Mouse (Mus musculus): ENCODE results near the gene Pole2. TPM values are rescaled to one million over a fixed set of nuclear protein-coding genes. Genes with fewer than 3 reads are reported as not detected.
"Not testable (repeated sequence)": the region's sequence is repeated elsewhere in the genome, so short reads cannot be mapped to it uniquely, and the experiment has no call there.

Gene Pole2
- polyA plus RNA-seq, 1 experiment from 2014 or later: 28.8 TPM

GRCm38 (mm10) chr12:69164904-69165303, 63.1 kb downstream of the Pole2 start:
- DNase-seq (ENCODE audit: low spot score): no peak
- no peak overlapping the region for H3K4me3 ChIP-seq
- no peak overlapping the region for H3K27ac ChIP-seq (replicated peaks)
- no peaks in the 10 kb centered on the region for H3K27me3 ChIP-seq (replicated peaks; ENCODE audit: low read depth, poor library complexity, severe bottlenecking)
- 60% methylated on average over 3 of the region's 3 CpGs for WGBS
- H3K9me3 ChIP-seq: no peaks in the 10 kb centered on the region
- H3K4me1 ChIP-seq: peaks cover 12% of the 10 kb centered on the region
- H3K36me3 ChIP-seq (replicated peaks): no peaks in the 10 kb centered on the region

- not testable (repeated sequence) for DNase-seq (ENCODE audit: low spot score); H3K27me3 ChIP-seq (replicated peaks; ENCODE audit: low read depth, poor library complexity, severe bottlenecking); H3K9me3 ChIP-seq; H3K27ac ChIP-seq (replicated peaks); H3K4me1 ChIP-seq; H3K4me3 ChIP-seq; H3K36me3 ChIP-seq (replicated peaks)
- 87% methylated on average over 4 of the region's 4 CpGs for WGBS
Measured at GRCm38 (mm10) chr12:69163586-69163985, 64.4 kb downstream of the Pole2 start.

- H3K4me3 ChIP-seq; DNase-seq (ENCODE audit: low spot score); H3K27ac ChIP-seq (replicated peaks); H3K4me1 ChIP-seq; H3K27me3 ChIP-seq (replicated peaks; ENCODE audit: low read depth, poor library complexity, severe bottlenecking); H3K9me3 ChIP-seq: not testable (repeated sequence)
- 78% methylated on average over 2 of the region's 2 CpGs for WGBS
- peaks cover 23% of the 10 kb centered on the region for H3K36me3 ChIP-seq (replicated peaks)
Measured at GRCm38 (mm10) chr12:69160677-69161076, 67.3 kb downstream of the Pole2 start.

GRCm38 (mm10) chr12:69159578-69159940, 68.4 kb downstream of the Pole2 start:
- 7% methylated on average over 9 of the region's 9 CpGs for WGBS
- peak overlapping the region; percentile 77 for H3K4me3 ChIP-seq

GRCm38 (mm10) chr12:69158765-69159577, 69.0 kb downstream of the Pole2 start, which contains the start of gene Rps29:
TSS of gene Rps29 (minus strand) at chr12:69159186.
- not testable (repeated sequence) for H3K27me3 ChIP-seq (replicated peaks; ENCODE audit: low read depth, poor library complexity, severe bottlenecking); H3K9me3 ChIP-seq; H3K4me1 ChIP-seq
- H3K36me3 ChIP-seq (replicated peaks): peaks cover 30% of the 10 kb centered on the region
- peak; percentile 98 for DNase-seq (ENCODE audit: low spot score)
- H3K4me3 ChIP-seq: peak within 1 kb of the TSS; percentile 77
- under 1% methylated on average over 63 of the region's 68 CpGs for WGBS
- peak within 1 kb of the TSS; percentile 95 for H3K27ac ChIP-seq (replicated peaks)

More at GRCm38 (mm10) chr12:69159578-69159940, 68.4 kb downstream of the Pole2 start:
- H3K36me3 ChIP-seq (replicated peaks): peaks cover 30% of the 10 kb centered on the region
- 0 out of 2 replicates have a peak, but pooled peaks cover 5% of the 10 kb centered on the region for H3K4me1 ChIP-seq
- H3K27ac ChIP-seq (replicated peaks): no peak overlapping the region
- no peaks in the 10 kb centered on the region for H3K27me3 ChIP-seq (replicated peaks; ENCODE audit: low read depth, poor library complexity, severe bottlenecking)
- DNase-seq (ENCODE audit: low spot score): peak; percentile 25
- no peaks in the 10 kb centered on the region for H3K9me3 ChIP-seq

GRCm38 (mm10) chr12:69158366-69158764, 69.6 kb downstream of the Pole2 start:
- Histone ChIP-seq H3K27ac (replicated peaks) (peak overlapping the region; percentile 95), H3K4me3 (peak overlapping the region; percentile 77), H3K9me3 (no peaks in the 10 kb centered on the region), H3K4me1 (0 out of 2 replicates have a peak, but pooled peaks cover 5% of the 10 kb centered on the region), H3K36me3 (replicated peaks) (peaks cover 30% of the 10 kb centered on the region), H3K27me3 (replicated peaks; ENCODE audit: low read depth, poor library complexity, severe bottlenecking) (no peaks in the 10 kb centered on the region)
- no peak for DNase-seq (ENCODE audit: low spot score)
- WGBS: 1% methylated on average over 19 of the region's 19 CpGs

- Histone ChIP-seq H3K4me3 (peak overlapping the region; percentile 77; the same call in 1 of the 2 replicates), H3K4me1 (0 out of 2 replicates have a peak, but pooled peaks cover 5% of the 10 kb centered on the region), H3K27ac (replicated peaks) (no peak overlapping the region), H3K36me3 (replicated peaks) (peaks cover 30% of the 10 kb centered on the region), H3K27me3 (replicated peaks; ENCODE audit: low read depth, poor library complexity, severe bottlenecking) (no peaks in the 10 kb centered on the region), H3K9me3 (no peaks in the 10 kb centered on the region)
- DNase-seq (ENCODE audit: low spot score): no peak
- WGBS: 96% methylated on average over 2 of the region's 2 CpGs
Measured at GRCm38 (mm10) chr12:69157107-69157506, 70.9 kb downstream of the Pole2 start.

GRCm38 (mm10) chr12:69156436-69156835, 71.6 kb downstream of the Pole2 start:
- Histone ChIP-seq H3K27me3 (replicated peaks; ENCODE audit: low read depth, poor library complexity, severe bottlenecking) (no peaks in the 10 kb centered on the region), H3K36me3 (replicated peaks) (peaks cover 30% of the 10 kb centered on the region), H3K4me3 (no peak overlapping the region), H3K4me1 (0 out of 2 replicates have a peak, but pooled peaks cover 5% of the 10 kb centered on the region), H3K27ac (replicated peaks) (no peak overlapping the region), H3K9me3 (no peaks in the 10 kb centered on the region)
- 82% methylated on average over 4 of the region's 4 CpGs for WGBS
- DNase-seq (ENCODE audit: low spot score): no peak

- Histone ChIP-seq H3K27me3 (replicated peaks; ENCODE audit: low read depth, poor library complexity, severe bottlenecking) (no peaks in the 10 kb centered on the region), H3K9me3 (no peaks in the 10 kb centered on the region), H3K36me3 (replicated peaks) (peaks cover 30% of the 10 kb centered on the region), H3K4me3 (no peak overlapping the region), H3K27ac (replicated peaks) (no peak overlapping the region), H3K4me1 (0 out of 2 replicates have a peak, but pooled peaks cover 5% of the 10 kb centered on the region)
- no peak for DNase-seq (ENCODE audit: low spot score)
- 84% methylated on average over 2 of the region's 2 CpGs for WGBS
Measured at GRCm38 (mm10) chr12:69155923-69156322, 72.1 kb downstream of the Pole2 start.

Small RNAs within 50 kb of the gene (microRNA-seq; reads per million reads assigned to microRNA genes)
- gene Gm47287 (not detected), gene Gm47295 (0.91 reads per million)

Other genes starting within 250 kb of the Pole2 start
- gene Rps29, start 69.0 kb downstream of the Pole2 start, polyA plus RNA-seq (2016; fragmentation: Nextera tagmentation; extraction: Ambion mirVana): 1,397 and 1,430 TPM in 2 replicates
- 29.4 and 31.2 TPM in 2 replicates for gene Lrr1, start 59.4 kb downstream of the Pole2 start, polyA plus RNA-seq (2016; fragmentation: Nextera tagmentation; extraction: Ambion mirVana)
- 553 and 593 TPM in 2 replicates for gene Rpl36al, start 44.1 kb downstream of the Pole2 start, polyA plus RNA-seq (2016; fragmentation: Nextera tagmentation; extraction: Ambion mirVana)
- gene Mgat2, start 44.0 kb downstream of the Pole2 start, polyA plus RNA-seq (2016; fragmentation: Nextera tagmentation; extraction: Ambion mirVana): 29.6 and 30.4 TPM in 2 replicates
- 57.7 and 57.9 TPM in 2 replicates for gene Gm49383, start 31.1 kb downstream of the Pole2 start, polyA plus RNA-seq (2016; fragmentation: Nextera tagmentation; extraction: Ambion mirVana)
- 15.4 and 17.0 TPM in 2 replicates for gene Dnaaf2, start 29.8 kb downstream of the Pole2 start, polyA plus RNA-seq (2016; fragmentation: Nextera tagmentation; extraction: Ambion mirVana)
- gene Gm49384, start 23.9 kb downstream of the Pole2 start, polyA plus RNA-seq (2016; fragmentation: Nextera tagmentation; extraction: Ambion mirVana): 48.2 and 49.0 TPM in 2 replicates
- gene Klhdc1, start 13.0 kb upstream of the Pole2 start, polyA plus RNA-seq (2016; fragmentation: Nextera tagmentation; extraction: Ambion mirVana): 1.8 and 4.0 TPM in 2 replicates
- gene Klhdc2, start 68.5 kb upstream of the Pole2 start, polyA plus RNA-seq (2016; fragmentation: Nextera tagmentation; extraction: Ambion mirVana): 205 and 213 TPM in 2 replicates
- 95.0 and 98.7 TPM in 2 replicates for gene Nemf, start 129.0 kb upstream of the Pole2 start, polyA plus RNA-seq (2016; fragmentation: Nextera tagmentation; extraction: Ambion mirVana)
- gene Arf6, start 144.0 kb upstream of the Pole2 start, polyA plus RNA-seq (2016; fragmentation: Nextera tagmentation; extraction: Ambion mirVana): 37.4 and 38.7 TPM in 2 replicates
- gene Gm9887, start 144.3 kb upstream of the Pole2 start, polyA plus RNA-seq (2016; fragmentation: Nextera tagmentation; extraction: Ambion mirVana): 0.90 and 1.5 TPM in 2 replicates

All from embryonic facial prominence, embryonic 10.5 days (tissue).